Mouse (Mus musculus) embryonic facial prominence, embryonic 11.5 days (tissue): ENCODE data around the gene Usp13. TPM values are rescaled to one million over a fixed set of nuclear protein-coding genes. Genes with fewer than 3 reads are reported as not detected.

ENCODE experiments used
- ATAC-seq: fragments of 200-750 bp; cut with Nextera tagmentation; replicated peaks from 2 replicates; pipeline ENCODE4 v1.8.0; 2017; ENCODE audit warnings: low read depth; ENCODE audit not compliant: insufficient number of reproducible peaks, low FRiP score, low TSS enrichment
- DNase-seq: peaks from one replicate; pipeline ENCODE4 v3.0.0-alpha.2; 2015; ENCODE audit warnings: low spot score
- H3K27ac ChIP-seq: fragments of 300-500 bp; sonication (generic); replicated peaks from 2 replicates; pipeline ENCODE4 v1.5.1; 2014; ENCODE audit warnings: mild to moderate bottlenecking, low read depth, low read length, control low read depth
- H3K27me3 ChIP-seq: fragments of 300-500 bp; sonication (generic); 2 replicates; pipeline ENCODE4 v1.6.1; 2014; ENCODE audit warnings: mild to moderate bottlenecking, low read length, moderate library complexity, mixed read lengths; ENCODE audit not compliant: control insufficient read depth, insufficient read depth
- H3K36me3 ChIP-seq: fragments of 300-500 bp; sonication (generic); replicated peaks from 2 replicates; pipeline ENCODE4 v1.6.1; 2014; ENCODE audit warnings: low read depth, mild to moderate bottlenecking, low read length, moderate library complexity, mixed read lengths; ENCODE audit not compliant: control insufficient read depth, insufficient read depth
- H3K4me1 ChIP-seq: fragments of 300-500 bp; sonication (generic); 2 replicates; pipeline ENCODE4 v1.6.1; 2014; ENCODE audit warnings: low read length, mixed read lengths; ENCODE audit not compliant: control insufficient read depth, insufficient read depth
- H3K4me2 ChIP-seq: fragments of 300-500 bp; sonication (generic); 2 replicates; pipeline ENCODE4 v1.6.1; 2014; ENCODE audit warnings: low read depth, mild to moderate bottlenecking, control low read depth, low read length, moderate library complexity
- H3K4me3 ChIP-seq: fragments of 300-500 bp; sonication (generic); 2 replicates; pipeline ENCODE4 v1.5.1; 2014; ENCODE audit warnings: low read depth, low read length, control low read depth
- H3K9ac ChIP-seq: fragments of 300-500 bp; sonication (generic); replicated peaks from 2 replicates; pipeline ENCODE4 v1.6.1; 2014; ENCODE audit warnings: mild to moderate bottlenecking, control low read depth, low read length
- H3K9me3 ChIP-seq: fragments of 300-500 bp; sonication (generic); replicated peaks from 2 replicates; pipeline ENCODE4 v1.6.1; 2016; ENCODE audit warnings: mild to moderate bottlenecking, low read length, inconsistent platforms, mixed read lengths; ENCODE audit not compliant: control insufficient read depth
- WGBS: fragments of 180-500 bp; shearing (Covaris S2); extraction: QIAGEN DNeasy Blood & Tissue Kit; methylation state at CpG from one replicate; pipeline ENCODE4 v1.1.7; 2014; 5-methylcytosine and 5-hydroxymethylcytosine counted together
- polyA plus RNA-seq: library from polyadenylated mRNA; unstranded; fragments of >200 nt; fragmentation: Nextera tagmentation; extraction: Ambion mirVana; gene quantifications from 2 replicates; pipeline ENCODE4 v1.2.1, GENCODE M21; 2014

Gene Usp13
- polyA plus RNA-seq, 1 experiment from 2014 or later, result 4.6 TPM

GRCm38 (mm10) chr3:32904599-32904998 lies 87.3 kb downstream of the Usp13 start:
- no peak overlapping the region for H3K27ac ChIP-seq
- H3K9ac ChIP-seq, result no peak overlapping the region; the same call in 1 of the 2 replicates
- no peaks in the 10 kb centered on the region for H3K27me3 ChIP-seq
- no peaks in the 10 kb centered on the region for H3K9me3 ChIP-seq
- H3K4me1 ChIP-seq, result no peaks in the 10 kb centered on the region
- no peaks in the 10 kb centered on the region for H3K36me3 ChIP-seq
- 56% methylated on average over 1 of the region's 1 CpGs for WGBS
- no peak for DNase-seq
- H3K4me2 ChIP-seq, result no peak overlapping the region
- no peak overlapping the region for H3K4me3 ChIP-seq
- no peak for ATAC-seq

GRCm38 (mm10) chr3:32905850-32906779 lies 88.8 kb downstream of the Usp13 start:
- no peak overlapping the region for H3K4me3 ChIP-seq
- H3K27me3 ChIP-seq, result no peaks in the 10 kb centered on the region
- no peaks in the 10 kb centered on the region for H3K4me1 ChIP-seq
- no peaks in the 10 kb centered on the region for H3K36me3 ChIP-seq
- no peaks in the 10 kb centered on the region for H3K9me3 ChIP-seq
- H3K9ac ChIP-seq, result no peak overlapping the region
- ATAC-seq (no peak), DNase-seq (no peak)
- H3K27ac ChIP-seq, result no peak overlapping the region
- 77% methylated on average over 8 of the region's 8 CpGs for WGBS
- H3K4me2 ChIP-seq, result no peak overlapping the region

GRCm38 (mm10) chr3:32908400-32908799 lies 91.1 kb downstream of the Usp13 start:
- Histone ChIP-seq H3K27me3 (no peaks in the 10 kb centered on the region), H3K27ac (no peak overlapping the region), H3K9me3 (no peaks in the 10 kb centered on the region), H3K4me1 (no peaks in the 10 kb centered on the region), H3K4me2 (no peak overlapping the region), H3K9ac (no peak overlapping the region), H3K4me3 (no peak overlapping the region), H3K36me3 (no peaks in the 10 kb centered on the region)
- ATAC-seq (no peak), DNase-seq (no peak)
- WGBS, result 65% methylated on average over 3 of the region's 3 CpGs

GRCm38 (mm10) chr3:32910071-32910551 lies 92.8 kb downstream of the Usp13 start:
- no peak overlapping the region for H3K4me3 ChIP-seq
- WGBS, result 18% methylated on average over 7 of the region's 7 CpGs
- H3K36me3 ChIP-seq, result no peaks in the 10 kb centered on the region
- no peak overlapping the region for H3K9ac ChIP-seq
- 0 out of 2 replicates have a peak overlapping the region, but pooled peaks have one; percentile 7 for H3K4me2 ChIP-seq
- DNase-seq (peak; percentile 92), ATAC-seq (peak; percentile 88)
- H3K27ac ChIP-seq, result no peak overlapping the region; the same call in 1 of the 2 replicates
- no peaks in the 10 kb centered on the region for H3K27me3 ChIP-seq
- no peaks in the 10 kb centered on the region for H3K4me1 ChIP-seq
- H3K9me3 ChIP-seq, result no peaks in the 10 kb centered on the region

GRCm38 (mm10) chr3:32924168-32924567 lies 106.8 kb downstream of the Usp13 start:
- no peak overlapping the region for H3K4me3 ChIP-seq
- ATAC-seq (no peak), DNase-seq (no peak)
- no peaks in the 10 kb centered on the region for H3K27me3 ChIP-seq
- H3K36me3 ChIP-seq, result no peaks in the 10 kb centered on the region
- H3K4me2 ChIP-seq, result no peak overlapping the region
- WGBS, result 67% methylated on average over 6 of the region's 6 CpGs
- H3K9ac ChIP-seq, result no peak overlapping the region
- no peaks in the 10 kb centered on the region for H3K4me1 ChIP-seq
- no peak overlapping the region for H3K27ac ChIP-seq
- no peaks in the 10 kb centered on the region for H3K9me3 ChIP-seq

GRCm38 (mm10) chr3:32939802-32940501 lies 122.6 kb downstream of the Usp13 start:
- DNase-seq, result no peak
- WGBS, result 81% methylated on average over 8 of the region's 8 CpGs
- 0 out of 2 replicates have a peak, but pooled peaks have one; percentile 34 for ATAC-seq
- no peaks in the 10 kb centered on the region for H3K4me1 ChIP-seq
- no peaks in the 10 kb centered on the region for H3K9me3 ChIP-seq
- H3K27ac ChIP-seq, result no peak overlapping the region
- no peak overlapping the region for H3K4me3 ChIP-seq
- H3K36me3 ChIP-seq, result no peaks in the 10 kb centered on the region
- no peaks in the 10 kb centered on the region for H3K27me3 ChIP-seq
- H3K4me2 ChIP-seq, result no peak overlapping the region
- H3K9ac ChIP-seq, result no peak overlapping the region

- Histone ChIP-seq H3K4me1 (no peaks in the 10 kb centered on the region), H3K9ac (no peak overlapping the region), H3K4me3 (no peak overlapping the region), H3K4me2 (no peak overlapping the region), H3K9me3 (no peaks in the 10 kb centered on the region), H3K27me3 (no peaks in the 10 kb centered on the region), H3K36me3 (no peaks in the 10 kb centered on the region), H3K27ac (no peak overlapping the region)
- DNase-seq (no peak), ATAC-seq (no peak)
- 89% methylated on average over 5 of the region's 5 CpGs for WGBS
Observed at GRCm38 (mm10) chr3:32947486-32947885, 130.1 kb downstream of the Usp13 start.

- Histone ChIP-seq H3K4me2 (no peak overlapping the region), H3K27me3 (no peaks in the 10 kb centered on the region), H3K4me3 (no peak overlapping the region), H3K36me3 (no peaks in the 10 kb centered on the region), H3K9ac (no peak overlapping the region), H3K27ac (no peak overlapping the region), H3K4me1 (no peaks in the 10 kb centered on the region), H3K9me3 (no peaks in the 10 kb centered on the region)
- 0% methylated on average over 1 of the region's 1 CpGs for WGBS
- no peak for ATAC-seq
- no peak for DNase-seq
Observed at GRCm38 (mm10) chr3:32951382-32951781, 134.0 kb downstream of the Usp13 start.
